Mouse (Mus musculus) midbrain, embryonic 13.5 days (tissue): ENCODE results near the gene Pla1a. TPM values are rescaled to one million over a fixed set of nuclear protein-coding genes. Genes with fewer than 3 reads are reported as not detected.

Experiments
- ATAC-seq: fragments of 200-750 bp; cut with Nextera tagmentation; 2 replicates; pipeline ENCODE4 v1.8.0; 2017; ENCODE audit warnings: mild to moderate bottlenecking, moderate TSS enrichment, moderate library complexity
- H3K27ac ChIP-seq: fragments of 300-500 bp; sonication (generic); 2 replicates; pipeline ENCODE4 v1.5.1; 2015; ENCODE audit warnings: inconsistent platforms, mild to moderate bottlenecking, moderate library complexity
- H3K27me3 ChIP-seq: fragments of 300-500 bp; sonication (generic); 2 replicates; pipeline ENCODE4 v1.6.1; 2015; ENCODE audit warnings: mild to moderate bottlenecking, inconsistent platforms
- H3K36me3 ChIP-seq: fragments of 300-500 bp; sonication (generic); 2 replicates; pipeline ENCODE4 v1.6.1; 2015; ENCODE audit warnings: mild to moderate bottlenecking, inconsistent platforms
- H3K4me1 ChIP-seq: fragments of 300-500 bp; sonication (generic); replicated peaks from 2 replicates; pipeline ENCODE4 v1.6.1; 2015; ENCODE audit warnings: inconsistent platforms
- H3K4me2 ChIP-seq: fragments of 300-500 bp; sonication (generic); replicated peaks from 2 replicates; pipeline ENCODE4 v1.6.1; 2015; ENCODE audit warnings: moderate library complexity, mild to moderate bottlenecking, inconsistent platforms
- H3K4me3 ChIP-seq: fragments of 300-500 bp; sonication (generic); replicated peaks from 2 replicates; pipeline ENCODE4 v1.5.1; 2015; ENCODE audit warnings: mild to moderate bottlenecking, inconsistent platforms
- H3K9ac ChIP-seq: fragments of 300-500 bp; sonication (generic); replicated peaks from 2 replicates; pipeline ENCODE4 v1.6.1; 2015; ENCODE audit warnings: mild to moderate bottlenecking, inconsistent platforms
- H3K9me3 ChIP-seq: fragments of 300-500 bp; sonication (generic); 2 replicates; pipeline ENCODE4 v1.6.1; 2016; ENCODE audit warnings: mild to moderate bottlenecking, inconsistent platforms
- WGBS: fragments of 180-500 bp; shearing (Covaris S2); methylation state at CpG from one replicate; pipeline ENCODE4 v1.1.7; 2015; 5-methylcytosine and 5-hydroxymethylcytosine counted together
- polyA plus RNA-seq: library from polyadenylated mRNA; unstranded; fragments of >200 nt; fragmentation: Nextera tagmentation; extraction: Ambion mirVana; gene quantifications from 2 replicates; pipeline ENCODE4 v1.2.1, GENCODE M21; 2015

Gene Pla1a
- polyA plus RNA-seq, 1 experiment from 2014 or later, result 0.26 TPM

- no peak overlapping the region for H3K27ac ChIP-seq
- H3K9ac ChIP-seq, result no peak overlapping the region
- H3K4me3 ChIP-seq, result no peak overlapping the region
- H3K4me1 ChIP-seq, result peaks cover 6% of the 10 kb centered on the region; the same call in 1 of the 2 replicates
- 89% methylated on average over 1 of the region's 1 CpGs for WGBS
- no peaks in the 10 kb centered on the region for H3K9me3 ChIP-seq
- H3K4me2 ChIP-seq, result no peak overlapping the region
- no peak for ATAC-seq
- no peaks in the 10 kb centered on the region for H3K27me3 ChIP-seq
- H3K36me3 ChIP-seq, result peaks cover 74% of the 10 kb centered on the region
These were observed 12.1 kb upstream of the Pla1a start for GRCm38 (mm10) chr16:38445046-38445445.

GRCm38 (mm10) chr16:38443721-38444464, 10.9 kb upstream of the Pla1a start:
- Histone ChIP-seq H3K27ac (no peak overlapping the region), H3K27me3 (no peaks in the 10 kb centered on the region), H3K4me2 (no peak overlapping the region), H3K9ac (no peak overlapping the region), H3K9me3 (no peaks in the 10 kb centered on the region), H3K36me3 (peaks cover 64% of the 10 kb centered on the region), H3K4me3 (no peak overlapping the region), H3K4me1 (no peaks in the 10 kb centered on the region; the same call in 1 of the 2 replicates)
- 97% methylated on average over 7 of the region's 7 CpGs for WGBS
- ATAC-seq, result no peak

GRCm38 (mm10) chr16:38442216-38442615, 9.3 kb upstream of the Pla1a start:
- Histone ChIP-seq H3K36me3 (peaks cover 50% of the 10 kb centered on the region), H3K4me2 (no peak overlapping the region), H3K4me3 (no peak overlapping the region), H3K9me3 (no peaks in the 10 kb centered on the region), H3K9ac (no peak overlapping the region), H3K27me3 (no peaks in the 10 kb centered on the region), H3K27ac (no peak overlapping the region), H3K4me1 (no peaks in the 10 kb centered on the region)
- no peak for ATAC-seq
- WGBS, result 88% methylated on average over 8 of the region's 8 CpGs

- Histone ChIP-seq H3K4me1 (no peaks in the 10 kb centered on the region), H3K4me2 (no peak overlapping the region), H3K9ac (no peak overlapping the region), H3K4me3 (no peak overlapping the region), H3K9me3 (no peaks in the 10 kb centered on the region), H3K27me3 (no peaks in the 10 kb centered on the region), H3K27ac (no peak overlapping the region), H3K36me3 (peaks cover 44% of the 10 kb centered on the region)
- WGBS, result 88% methylated on average over 5 of the region's 5 CpGs
- ATAC-seq, result no peak
These were observed 8.7 kb upstream of the Pla1a start for GRCm38 (mm10) chr16:38441611-38442010.

- Histone ChIP-seq H3K4me2 (no peak overlapping the region), H3K4me3 (no peak overlapping the region), H3K36me3 (peaks cover 32% of the 10 kb centered on the region), H3K27ac (no peak overlapping the region), H3K4me1 (no peaks in the 10 kb centered on the region), H3K27me3 (no peaks in the 10 kb centered on the region), H3K9ac (no peak overlapping the region), H3K9me3 (no peaks in the 10 kb centered on the region)
- 86% methylated on average over 6 of the region's 6 CpGs for WGBS
- no peak for ATAC-seq
These were observed 7.5 kb upstream of the Pla1a start for GRCm38 (mm10) chr16:38440403-38440802.

- H3K4me1 ChIP-seq, result no peaks in the 10 kb centered on the region
- 68% methylated on average over 1 of the region's 1 CpGs for WGBS
- no peaks in the 10 kb centered on the region for H3K9me3 ChIP-seq
These were observed 6.2 kb upstream of the Pla1a start for GRCm38 (mm10) chr16:38439190-38439589.

GRCm38 (mm10) chr16:38434295-38434795, 1.4 kb upstream of the Pla1a start:
- Histone ChIP-seq H3K4me1 (no peaks in the 10 kb centered on the region), H3K27ac (no peak overlapping the region), H3K27me3 (no peaks in the 10 kb centered on the region), H3K9me3 (no peaks in the 10 kb centered on the region), H3K4me3 (no peak overlapping the region), H3K9ac (no peak overlapping the region), H3K4me2 (no peak overlapping the region), H3K36me3 (no peaks in the 10 kb centered on the region)
- WGBS, result 83% methylated on average over 4 of the region's 4 CpGs
- ATAC-seq, result no peak

More at GRCm38 (mm10) chr16:38439190-38439589, 6.2 kb upstream of the Pla1a start:
- Histone ChIP-seq H3K27me3 (no peaks in the 10 kb centered on the region), H3K4me2 (no peak overlapping the region), H3K9ac (no peak overlapping the region), H3K27ac (no peak overlapping the region), H3K4me3 (no peak overlapping the region), H3K36me3 (peaks cover 19% of the 10 kb centered on the region)
- ATAC-seq, result no peak

- H3K4me2 ChIP-seq, result no peak overlapping the region
- H3K9ac ChIP-seq, result no peak overlapping the region
- no peak for ATAC-seq
- no peaks in the 10 kb centered on the region for H3K27me3 ChIP-seq
- H3K36me3 ChIP-seq, result no peaks in the 10 kb centered on the region
- 85% methylated on average over 8 of the region's 8 CpGs for WGBS
- H3K4me1 ChIP-seq, result no peaks in the 10 kb centered on the region
- H3K4me3 ChIP-seq, result no peak overlapping the region
- no peaks in the 10 kb centered on the region for H3K9me3 ChIP-seq
- H3K27ac ChIP-seq, result no peak overlapping the region
These were observed 569 bp upstream of the Pla1a start for GRCm38 (mm10) chr16:38433514-38433913.

- no peaks in the 10 kb centered on the region for H3K4me1 ChIP-seq
- no peak overlapping the region for H3K9ac ChIP-seq
- ATAC-seq, result no peak
- 36% methylated on average over 13 of the region's 13 CpGs for WGBS
- H3K4me2 ChIP-seq, result no peak overlapping the region
- H3K4me3 ChIP-seq, result no peak overlapping the region
- H3K36me3 ChIP-seq, result no peaks in the 10 kb centered on the region
- no peaks in the 10 kb centered on the region for H3K9me3 ChIP-seq
- H3K27me3 ChIP-seq, result no peaks in the 10 kb centered on the region
- H3K27ac ChIP-seq, result no peak overlapping the region
These were observed 1.3 kb downstream of the Pla1a start for GRCm38 (mm10) chr16:38431446-38432185.

GRCm38 (mm10) chr16:38425799-38426198, 7.1 kb downstream of the Pla1a start:
- 89% methylated on average over 1 of the region's 1 CpGs for WGBS
- Histone ChIP-seq H3K36me3 (no peaks in the 10 kb centered on the region), H3K27ac (no peak overlapping the region), H3K9me3 (no peaks in the 10 kb centered on the region), H3K4me3 (no peak overlapping the region), H3K4me1 (no peaks in the 10 kb centered on the region), H3K9ac (no peak overlapping the region), H3K4me2 (no peak overlapping the region), H3K27me3 (no peaks in the 10 kb centered on the region)
- ATAC-seq, result no peak

GRCm38 (mm10) chr16:38425374-38425773, 7.6 kb downstream of the Pla1a start:
- Histone ChIP-seq H3K36me3 (no peaks in the 10 kb centered on the region), H3K4me2 (no peak overlapping the region), H3K4me3 (no peak overlapping the region), H3K9me3 (no peaks in the 10 kb centered on the region), H3K27me3 (no peaks in the 10 kb centered on the region), H3K27ac (no peak overlapping the region), H3K4me1 (no peaks in the 10 kb centered on the region), H3K9ac (no peak overlapping the region)
- ATAC-seq, result no peak
- 89% methylated on average over 2 of the region's 2 CpGs for WGBS

- Histone ChIP-seq H3K27me3 (no peaks in the 10 kb centered on the region), H3K4me1 (no peaks in the 10 kb centered on the region), H3K9me3 (no peaks in the 10 kb centered on the region), H3K4me3 (no peak overlapping the region), H3K36me3 (no peaks in the 10 kb centered on the region), H3K27ac (no peak overlapping the region), H3K9ac (no peak overlapping the region), H3K4me2 (no peak overlapping the region)
- ATAC-seq, result no peak
- WGBS, result 83% methylated on average over 7 of the region's 7 CpGs
These were observed 18.0 kb downstream of the Pla1a start for GRCm38 (mm10) chr16:38414953-38415352.
